ENCODE assay signal across 26 mouse cellular contexts in genomic region chr17:43714191-43714590, GRCm38 (mm10). TPM values are rescaled to one million over a fixed set of nuclear protein-coding genes. Genes with fewer than 3 reads are reported as not detected.
DNase-seq lines count a peak whose midpoint lies in the region; ATAC-seq and TF ChIP-seq lines count a peak whose summit lies in the region.
"Had no signal": no experiment of that assay in that cellular context is flagged by ENCODE, and none has a peak within 500 bp of the region (broad histone marks: within the 10 kb centered on the region; RNA-seq: fewer than 3 reads in every experiment).

No protein-coding gene starts in this region.

- 10% methylated on average over 3 of the region's 3 CpGs for WGBS in heart, adult 2 months
- WGBS in heart, embryonic 13.5 days: 18% methylated on average over 3 of the region's 3 CpGs

- peak overlapping the region; percentile 47; the same call in 1 of the 2 replicates for H3K27ac ChIP-seq in heart, adult 2 months
- peak overlapping the region; percentile 74 for H3K27ac ChIP-seq in heart, embryonic 13.5 days (replicated peaks)
- H3K27ac ChIP-seq: embryonic facial prominence, embryonic 12.5 days; forebrain, embryonic 10.5 days; forebrain, embryonic 15.5 days; hindbrain, embryonic 13.5 days; liver, embryonic 12.5 days; macrophage; midbrain, embryonic 13.5 days; neural tube, embryonic 13.5 days had no signal

- H3K9me3 ChIP-seq in heart, embryonic 13.5 days: no peaks in the 10 kb centered on the region
- H3K9me3 ChIP-seq: embryonic facial prominence, embryonic 12.5 days; forebrain, embryonic 10.5 days; forebrain, embryonic 15.5 days; hindbrain, embryonic 13.5 days; liver, embryonic 12.5 days; midbrain, embryonic 13.5 days; neural tube, embryonic 13.5 days had no signal

- ATAC-seq in cerebellum, adult (ENCODE audit: insufficient number of reproducible peaks, low FRiP score, low TSS enrichment): no peak
- no peak for ATAC-seq in heart, embryonic 13.5 days (ENCODE audit: extremely low read depth, insufficient number of reproducible peaks, low FRiP score, low TSS enrichment)
- ATAC-seq: activated CD4-positive, CD25-positive, alpha-beta regulatory T cell, adult 4 months; forebrain, embryonic 15.5 days; intestine, postnatal 0 days; liver, embryonic 12.5 days; liver, postnatal 0 days; midbrain, embryonic 13.5 days had no signal

- H3K4me3 ChIP-seq in heart, adult 2 months: no peak overlapping the region
- no peak overlapping the region for H3K4me3 ChIP-seq in heart, embryonic 13.5 days
- H3K4me3 ChIP-seq: embryonic facial prominence, embryonic 12.5 days; forebrain, embryonic 10.5 days; forebrain, embryonic 15.5 days; hindbrain, embryonic 13.5 days; liver, embryonic 12.5 days; midbrain, embryonic 13.5 days; neural tube, embryonic 13.5 days had no signal

- no peak for TF ChIP-seq EP300 in heart, adult 2 months (IDR thresholded peaks at IDR 0.05; ENCODE audit: insufficient read depth, low read depth, low read length)

- no peak for TF ChIP-seq CTCF in heart, adult 2 months (IDR thresholded peaks at IDR 0.05)

- no peak for TF ChIP-seq POLR2A in heart, adult 2 months (IDR thresholded peaks at IDR 0.05; ENCODE audit: insufficient read depth, low read depth, low read length)

- DNase-seq in cerebellum, postnatal 10 days: peak; percentile 58 to 69
- peak in 1 of 2 experiments; percentile 14 for DNase-seq in heart, adult 2 months
- no peak for DNase-seq in heart, postnatal 25 days (ENCODE audit: low spot score)
- DNase-seq in heart, postnatal 10 days: peak; percentile 40 to 44
- no peak for DNase-seq in adrenal gland, postnatal 10 days
- DNase-seq in spleen, adult 18-20 months: no peak
- DNase-seq: adrenal gland, adult 2 months; cerebellum, adult 18-20 months; gastrocnemius, postnatal 25 days; kidney, postnatal 14 days; liver, postnatal 0 days; lung, postnatal 10 days had no signal

- H3K4me2 ChIP-seq in heart, embryonic 13.5 days: peak overlapping the region; percentile 15; the same call in 1 of the 2 replicates
- H3K4me2 ChIP-seq: embryonic facial prominence, embryonic 12.5 days; forebrain, embryonic 15.5 days; hindbrain, embryonic 13.5 days; liver, embryonic 12.5 days; midbrain, embryonic 13.5 days; neural tube, embryonic 13.5 days had no signal

- peaks cover 3% of the 10 kb centered on the region for H3K4me1 ChIP-seq in heart, adult 2 months (ENCODE audit: control insufficient read depth, insufficient read depth, low read length)
- H3K4me1 ChIP-seq in heart, embryonic 13.5 days: peaks cover 38% of the 10 kb centered on the region
- H3K4me1 ChIP-seq: forebrain, embryonic 10.5 days; forebrain, embryonic 15.5 days; hindbrain, embryonic 13.5 days; liver, embryonic 12.5 days; midbrain, embryonic 13.5 days; neural tube, embryonic 13.5 days had no signal

- no peaks in the 10 kb centered on the region for H3K27me3 ChIP-seq in heart, adult 2 months (ENCODE audit: control insufficient read depth, insufficient read depth, low read length)
- no peaks in the 10 kb centered on the region for H3K27me3 ChIP-seq in heart, embryonic 13.5 days (replicated peaks)
- H3K27me3 ChIP-seq: CH12.LX; embryonic facial prominence, embryonic 12.5 days; forebrain, embryonic 15.5 days; hindbrain, embryonic 13.5 days; liver, embryonic 12.5 days; midbrain, embryonic 13.5 days; neural tube, embryonic 13.5 days had no signal

- H3K36me3 ChIP-seq in heart, adult 2 months (ENCODE audit: control insufficient read depth, insufficient read depth, low read length): peaks cover 8% of the 10 kb centered on the region; the same call in 1 of the 2 replicates
- peaks cover 14% of the 10 kb centered on the region for H3K36me3 ChIP-seq in heart, embryonic 13.5 days
- H3K36me3 ChIP-seq: embryonic facial prominence, embryonic 12.5 days; forebrain, embryonic 10.5 days; forebrain, embryonic 15.5 days; hindbrain, embryonic 13.5 days; liver, embryonic 12.5 days; midbrain, embryonic 13.5 days; neural tube, embryonic 13.5 days had no signal

- intact Hi-C loops in heart, adult 2 months (cut with DNase I): no loop called here
- intact Hi-C loops in heart, postnatal 25 days (cut with DNase I): no loop called here
- intact Hi-C loops in heart, postnatal 10 days (cut with DNase I): no loop called here

- H3K9ac ChIP-seq in heart, adult 2 months (ENCODE audit: low read depth, low read length): no peak overlapping the region
- no peak overlapping the region; the same call in 1 of the 2 replicates for H3K9ac ChIP-seq in heart, embryonic 13.5 days
- H3K9ac ChIP-seq: embryonic facial prominence, embryonic 12.5 days; forebrain, embryonic 15.5 days; hindbrain, embryonic 13.5 days; liver, embryonic 12.5 days; liver, postnatal 0 days; midbrain, embryonic 13.5 days; neural tube, embryonic 13.5 days had no signal

- no peaks in the 10 kb centered on the region for H3K79me2 ChIP-seq in heart, adult 2 months (replicated peaks; ENCODE audit: control insufficient read depth, insufficient read depth, low read length)

RNA-seq across cellular contexts. Expression of gene Cyp39a1, which starts 47.0 kb away (rescaled TPM):
- total RNA-seq in heart, adult 2 months (2021): 1 to 10 TPM; 3.5 to 4.9 TPM
- polyA plus RNA-seq in heart, adult 2 months (2012; rRNA removed): 2.1 and 5.0 TPM in 2 replicates
- total RNA-seq in heart, postnatal 25 days (2021): 1 to 10 TPM; 4.4 to 4.8 TPM
- 38.6 and 45.9 TPM in 2 replicates for polyA plus RNA-seq in heart, embryonic 13.5 days (2015; fragmentation: Nextera tagmentation; extraction: Ambion mirVana)
- total RNA-seq in heart, postnatal 10 days (2021): 10 to 100 TPM in 1 of 2 experiments, 1 to 10 TPM in 1; 8.0 to 10.7 TPM
- 10 to 100 TPM in 1 of 2 experiments, 1 to 10 TPM in 1; 8.0 to 10.9 TPM for total RNA-seq in adrenal gland, postnatal 10 days (2021)
- total RNA-seq: megakaryocyte-erythroid progenitor cell, adult 5-6 weeks had no signal

RNA-seq across cellular contexts. Expression of gene Slc25a27, which starts 47.2 kb away (rescaled TPM):
- total RNA-seq in heart, adult 2 months (2021): 1 to 10 TPM; 2.2 to 2.3 TPM
- 3.2 and 4.9 TPM in 2 replicates for polyA plus RNA-seq in heart, adult 2 months (2012; rRNA removed)
- 1 to 10 TPM; 2.4 to 2.5 TPM for total RNA-seq in heart, postnatal 25 days (2021)
- polyA plus RNA-seq in heart, embryonic 13.5 days (2015; fragmentation: Nextera tagmentation; extraction: Ambion mirVana): 13.9 and 15.5 TPM in 2 replicates
- 1 to 10 TPM; 2.8 to 3.1 TPM for total RNA-seq in heart, postnatal 10 days (2021)
- 1 to 10 TPM; 3.1 to 6.7 TPM for total RNA-seq in adrenal gland, postnatal 10 days (2021)

Comparison
In these comparisons a context has a peak if more than half of its experiments do, and no peak if none do; other contexts are left out.
1. DNase-seq: peak in cerebellum, postnatal 10 days (2 of 2) and heart, postnatal 10 days (2 of 2); none in heart, postnatal 25 days (single experiment), adrenal gland, postnatal 10 days (single experiment) and spleen, adult 18-20 months (0 of 2).